Mouse (Mus musculus) testis, adult 2 months (tissue): Measurements from ENCODE around the gene Gm12184.

Source experiments
- CTCF ChIP-seq: fragments of 200-500 bp; IDR thresholded peaks from 2 replicates; pipeline ENCODE4 v1.5.1; 2012; ENCODE audit warnings: low read depth, mild to moderate bottlenecking, inconsistent platforms, low read length, moderate library complexity; ENCODE audit not compliant: control insufficient read depth, insufficient read depth, insufficient replicate concordance
- POLR2A ChIP-seq: fragments of 200-500 bp; IDR thresholded peaks from 2 replicates; pipeline ENCODE4 v1.6.1; 2012; ENCODE audit warnings: low read depth, mild to moderate bottlenecking, inconsistent platforms, low read length, moderate library complexity; ENCODE audit not compliant: control insufficient read depth

- TF ChIP-seq CTCF: no peak
- TF ChIP-seq POLR2A: no peak
Measured at GRCm38 (mm10) chr11:48852190-48852589, 25.7 kb upstream of the Gm12184 start.
